ENCODE assay signal across 10 mouse cellular contexts in the genomic region with DNA sequence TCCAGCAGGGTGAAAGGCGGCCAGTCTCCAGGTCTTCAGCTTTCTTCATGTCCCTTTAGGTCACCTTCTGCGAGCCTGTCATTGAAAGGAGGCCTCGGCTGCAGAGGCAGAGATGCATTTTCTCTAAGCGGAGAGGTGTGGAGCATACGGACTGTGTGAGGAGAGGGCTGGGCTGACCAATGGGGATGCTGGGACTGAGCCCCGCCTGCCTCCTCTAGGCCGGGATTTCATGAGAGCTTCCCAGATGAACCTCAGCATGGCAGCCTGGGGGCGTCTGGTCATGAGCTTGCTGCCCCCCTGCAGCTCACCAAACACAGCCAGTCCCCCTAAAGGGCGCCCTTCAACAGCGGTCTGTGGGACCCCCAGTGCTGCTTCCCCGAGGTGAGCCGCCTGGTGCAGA. TPM values are rescaled to one million over a fixed set of nuclear protein-coding genes. Genes with fewer than 3 reads are reported as not detected.
DNase-seq lines count a peak whose midpoint lies in the region; ATAC-seq and TF ChIP-seq lines count a peak whose summit lies in the region.
"Had no signal": no experiment of that assay in that cellular context is flagged by ENCODE, and none has a peak within 500 bp of the region (broad histone marks: within the 10 kb centered on the region; RNA-seq: fewer than 3 reads in every experiment).

No protein-coding gene starts in this region.

- intact Hi-C loops in left cerebral cortex, postnatal 36 days (cut with DNase I) = no loop called here

- H3K79me2 ChIP-seq in macrophage (ENCODE audit: inconsistent target) = no peaks in the 10 kb centered on the region

- H3K9me3 ChIP-seq in E14TG2a.4 (ENCODE audit: low read length) (no peaks in the 10 kb centered on the region), ES-E14 (ENCODE audit: control insufficient read depth, insufficient read depth, low read depth, low read length) (no peaks in the 10 kb centered on the region)
- no peaks in the 10 kb centered on the region for H3K9me3 ChIP-seq in hindbrain, embryonic 12.5 days (replicated peaks)

- no peak for DNase-seq in ES-E14 (ENCODE audit: low read depth, low spot score)
- DNase-seq in left cerebral cortex, postnatal 36 days (ENCODE audit: low spot score in 2 of 2) = no peak
- DNase-seq in c-Kit-positive CD71-positive TER-119-positive erythroid progenitor cells, embryonic 14.5 days (ENCODE audit: low spot score) = no peak
- DNase-seq in thymus, adult 18-20 months = no peak
- DNase-seq in cerebellum, adult 11 months = no peak
- DNase-seq: cerebellum, adult 9-10 months; heart, postnatal 36 days had no signal

- peak overlapping the region; percentile 46 for H3K4me2 ChIP-seq in hindbrain, embryonic 12.5 days (replicated peaks)

- H3K27me3 ChIP-seq in E14TG2a.4 (ENCODE audit: insufficient read depth, low read length) = peaks cover 5% of the 10 kb centered on the region; the same call in 1 of the 2 replicates
- no peaks in the 10 kb centered on the region for H3K27me3 ChIP-seq in hindbrain, embryonic 12.5 days

- in situ Hi-C loops in ES-E14 (cut with MboI; ENCODE audit: low sequenced_read_pairs in 2 of 2, unreplicated experiment in 2 of 2) = no loop called here

- H3K9ac ChIP-seq in ES-E14 (ENCODE audit: insufficient read depth, low read depth, low read length, poor library complexity, severe bottlenecking) = peak overlapping the region; percentile 46; the same call in 1 of the 2 replicates
- H3K9ac ChIP-seq in hindbrain, embryonic 12.5 days = peak overlapping the region; percentile 35

- H3K4me3 ChIP-seq in E14TG2a.4 (replicated peaks; ENCODE audit: low read length) (peak overlapping the region; percentile 50), ES-E14 (ENCODE audit: insufficient read depth in 1 of 2, low read depth in 1 of 2, low read length in 2 of 2, poor library complexity in 1 of 2, severe bottlenecking in 1 of 2) (peak overlapping the region in 1 of 2 experiments; percentile 23; a peak in 2 of 4 replicates), macrophage (ENCODE audit: inconsistent target) (no peak overlapping the region)
- H3K4me3 ChIP-seq in hindbrain, embryonic 12.5 days = peak overlapping the region; percentile 18

- H3K4me1 ChIP-seq in E14TG2a.4 (replicated peaks; ENCODE audit: low read depth, low read length) (peaks cover 62% of the 10 kb centered on the region), ES-E14 (ENCODE audit: control insufficient read depth in 2 of 2, insufficient read depth in 2 of 2, low read length in 2 of 2, poor library complexity in 1 of 2) (peaks cover 3 to 14% of the 10 kb centered on the region in 2 experiments; a peak in 2 of 4 replicates)
- peaks cover 11% of the 10 kb centered on the region for H3K4me1 ChIP-seq in hindbrain, embryonic 12.5 days

- peak; percentile 80 for ATAC-seq in hindbrain, embryonic 12.5 days (ENCODE audit: low FRiP score)

- WGBS in hindbrain, embryonic 12.5 days = 8% methylated on average over 12 of the region's 12 CpGs
- WGBS in macrophage (ENCODE audit: missing documents) = 89% methylated on average over 12 of the region's 12 CpGs

- no peak for TF ChIP-seq CTCF in E14TG2a.4 (conservative IDR thresholded peaks at IDR 0.05; ENCODE audit: low read length)

- H3K36me3 ChIP-seq in E14TG2a.4 (ENCODE audit: insufficient read depth, low read length) (peaks cover 53% of the 10 kb centered on the region), ES-E14 (ENCODE audit: control insufficient read depth, insufficient read depth, low read length, poor library complexity, severe bottlenecking) (peaks cover 2% of the 10 kb centered on the region; the same call in 1 of the 2 replicates), macrophage (ENCODE audit: inconsistent target) (no peaks in the 10 kb centered on the region)
- no peaks in the 10 kb centered on the region; the same call in 1 of the 2 replicates for H3K36me3 ChIP-seq in hindbrain, embryonic 12.5 days

- H3K27ac ChIP-seq in ES-E14 (ENCODE audit: insufficient read depth, low read depth, low read length, poor library complexity, severe bottlenecking) = no peak overlapping the region
- no peak overlapping the region for H3K27ac ChIP-seq in hindbrain, embryonic 12.5 days
- H3K27ac ChIP-seq in macrophage = peak overlapping the region; percentile 7; the same call in 1 of the 2 replicates

TF ChIP-seq in ES-E14, 5 proteins besides CTCF, POLR2A, EP300 and RAD21:
- no peak for TF ChIP-seq CHD2 (IDR thresholded peaks at IDR 0.05; ENCODE audit: low read depth, low read length)
- TF ChIP-seq ZC3H11A (IDR thresholded peaks at IDR 0.05; ENCODE audit: borderline replicate concordance, low read depth, low read length) = no peak
- TF ChIP-seq MAFK (IDR thresholded peaks at IDR 0.05; ENCODE audit: insufficient read depth, low read depth, low read length) = no peak
TF ChIP-seq in ES-E14: peak in this region for 0.

RNA-seq across cellular contexts. Expression of a gene that starts 7.1 kb away (rescaled TPM):
- total RNA-seq in ES-E14 (2012; rRNA removed) = 19.1 and 24.3 TPM in 2 replicates
- 7.0 and 7.2 TPM in 2 replicates for polyA plus RNA-seq in hindbrain, embryonic 12.5 days (2016; fragmentation: Nextera tagmentation; extraction: Ambion mirVana)
- total RNA-seq in macrophage (2018; cell fraction: chromatin; rRNA removed) = 10 to 100 TPM in 4 of 26 experiments, 1 to 10 TPM in 22; 1.1 to 14.8 (median 6.9) TPM
- total RNA-seq in macrophage (2018; cell fraction: cytosol; rRNA removed) = 1 to 10 TPM in 13 of 26 experiments, under 1 TPM in 13; 0.29 to 2.3 (median 1.0) TPM
- 10 to 100 TPM in 1 of 26 experiments, 1 to 10 TPM in 21, under 1 TPM in 4; 0.49 to 14.8 (median 1.9) TPM for total RNA-seq in macrophage (2018; cell fraction: nucleus; rRNA removed)
- 0.94 to 2.4 TPM (median 1.6 TPM) in 3 replicates for polyA plus RNA-seq in macrophage (2018)
- total RNA-seq in left cerebral cortex, postnatal 36 days (2021) = 1 to 10 TPM; 1.1 to 2.9 TPM

RNA-seq across cellular contexts. Expression of a gene that starts 8.8 kb away (rescaled TPM):
- total RNA-seq in ES-E14 (2012; rRNA removed) = 133 and 202 TPM in 2 replicates
- 23.7 and 25.5 TPM in 2 replicates for polyA plus RNA-seq in hindbrain, embryonic 12.5 days (2016; fragmentation: Nextera tagmentation; extraction: Ambion mirVana)
- total RNA-seq in macrophage (2018; cell fraction: chromatin; rRNA removed) = 10 to 100 TPM in 12 of 26 experiments, 1 to 10 TPM in 14; 1.8 to 20.8 (median 9.3) TPM
- 10 to 100 TPM; 10.0 to 28.7 (median 21.6) TPM for total RNA-seq in macrophage (2018; cell fraction: cytosol; rRNA removed)
- 10 to 100 TPM in 21 of 26 experiments, 1 to 10 TPM in 5; 6.8 to 33.9 (median 16.4) TPM for total RNA-seq in macrophage (2018; cell fraction: nucleus; rRNA removed)
- 10.5 to 24.6 TPM (median 20.1 TPM) in 3 replicates for polyA plus RNA-seq in macrophage (2018)
- total RNA-seq in left cerebral cortex, postnatal 36 days (2021) = 1 to 10 TPM; 7.2 to 8.6 TPM

RNA-seq across cellular contexts. Expression of a gene that starts 27.5 kb away (rescaled TPM):
- 695 and 901 TPM in 2 replicates for total RNA-seq in ES-E14 (2012; rRNA removed)
- polyA plus RNA-seq in hindbrain, embryonic 12.5 days (2016; fragmentation: Nextera tagmentation; extraction: Ambion mirVana) = 558 and 568 TPM in 2 replicates
- 10 to 100 TPM in 24 of 26 experiments, 1 to 10 TPM in 2; 8.1 to 78.0 (median 28.9) TPM for total RNA-seq in macrophage (2018; cell fraction: chromatin; rRNA removed)
- 100 to 1,000 TPM; 135 to 243 (median 176) TPM for total RNA-seq in macrophage (2018; cell fraction: cytosol; rRNA removed)
- 100 to 1,000 TPM in 8 of 26 experiments, 10 to 100 TPM in 18; 38.7 to 206 (median 80.9) TPM for total RNA-seq in macrophage (2018; cell fraction: nucleus; rRNA removed)
- 142 to 388 TPM (median 281 TPM) in 3 replicates for polyA plus RNA-seq in macrophage (2018)
- total RNA-seq in left cerebral cortex, postnatal 36 days (2021) = 100 to 1,000 TPM; 180 to 185 TPM

RNA-seq across cellular contexts. Expression of a gene that starts 36.0 kb away (rescaled TPM):
- 22.6 and 35.2 TPM in 2 replicates for total RNA-seq in ES-E14 (2012; rRNA removed)
- 40.4 and 41.0 TPM in 2 replicates for polyA plus RNA-seq in hindbrain, embryonic 12.5 days (2016; fragmentation: Nextera tagmentation; extraction: Ambion mirVana)
- total RNA-seq in macrophage (2018; cell fraction: chromatin; rRNA removed) = 10 to 100 TPM in 9 of 26 experiments, 1 to 10 TPM in 15, under 1 TPM in 2; 0.41 to 15.1 (median 7.3) TPM
- 1 to 10 TPM; 3.9 to 8.3 (median 5.3) TPM for total RNA-seq in macrophage (2018; cell fraction: cytosol; rRNA removed)
- 10 to 100 TPM in 2 of 26 experiments, 1 to 10 TPM in 23, under 1 TPM in 1; 0.75 to 12.7 (median 4.3) TPM for total RNA-seq in macrophage (2018; cell fraction: nucleus; rRNA removed)
- polyA plus RNA-seq in macrophage (2018) = 3.0 to 6.7 TPM (median 4.4 TPM) in 3 replicates
- total RNA-seq in left cerebral cortex, postnatal 36 days (2021) = 10 to 100 TPM; 38.6 to 40.8 TPM

RNA-seq across cellular contexts. Expression of a gene that starts 39.8 kb away (rescaled TPM):
- 11.4 and 16.2 TPM in 2 replicates for total RNA-seq in ES-E14 (2012; rRNA removed)
- polyA plus RNA-seq in hindbrain, embryonic 12.5 days (2016; fragmentation: Nextera tagmentation; extraction: Ambion mirVana) = 11.8 and 12.6 TPM in 2 replicates
- total RNA-seq in macrophage (2018; cell fraction: chromatin; rRNA removed) = 10 to 100 TPM in 20 of 26 experiments, 1 to 10 TPM in 6; 1.7 to 60.0 (median 27.9) TPM
- 10 to 100 TPM in 6 of 26 experiments, 1 to 10 TPM in 20; 4.5 to 15.2 (median 7.5) TPM for total RNA-seq in macrophage (2018; cell fraction: cytosol; rRNA removed)
- 10 to 100 TPM in 16 of 26 experiments, 1 to 10 TPM in 10; 3.2 to 46.3 (median 15.2) TPM for total RNA-seq in macrophage (2018; cell fraction: nucleus; rRNA removed)
- 5.5 to 11.1 TPM (median 6.9 TPM) in 3 replicates for polyA plus RNA-seq in macrophage (2018)
- 100 to 1,000 TPM; 154 to 161 TPM for total RNA-seq in left cerebral cortex, postnatal 36 days (2021)

Comparison
In these comparisons a context has a peak if more than half of its experiments do, and no peak if none do; other contexts are left out.
1. RNA of a gene that starts 8.8 kb away (total RNA-seq): 133 to 202 TPM in ES-E14; 7.2 to 8.6 TPM in left cerebral cortex, postnatal 36 days; every median in the first group is over 10 times any median in the second.